Mouse (Mus musculus): Measurements from ENCODE around the gene Rnf123. TPM values are rescaled to one million over a fixed set of nuclear protein-coding genes. Genes with fewer than 3 reads are reported as not detected.

Rnf123 gene
- 10 to 100 TPM; 84.9 to 86.8 TPM for total RNA-seq (2021)
- long read RNA-seq, experiment 1, full-length matches to known transcripts = 17 of 69 reads
- long read RNA-seq, experiment 1, partial matches to known transcripts = 17 of 69 reads
- long read RNA-seq, experiment 1, other reads (novel, unspliced or antisense) = 35 of 69 reads
- long read RNA-seq, experiment 2, full-length matches to known transcripts = 17 of 63 reads
- long read RNA-seq, experiment 2, partial matches to known transcripts = 15 of 63 reads
- long read RNA-seq, experiment 2, other reads (novel, unspliced or antisense) = 31 of 63 reads

GRCm38 (mm10) chr9:108082988-108083431, at the start of gene Rnf123:
Rnf123 (minus strand) TSS chr9:108083346.
- DNase-seq (ENCODE audit: low spot score in 2 of 2) = no peak

- DNase-seq (ENCODE audit: low spot score in 2 of 2) = no peak
Measured at GRCm38 (mm10) chr9:108132373-108132772, 49.2 kb upstream of the Rnf123 start.

GRCm38 (mm10) chr9:108131502-108131901, 48.4 kb upstream of the Rnf123 start:
- no peak for DNase-seq (ENCODE audit: low spot score in 2 of 2)

- no peak for DNase-seq (ENCODE audit: low spot score in 2 of 2)
Measured at GRCm38 (mm10) chr9:108129042-108129948, 46.1 kb upstream of the Rnf123 start.

GRCm38 (mm10) chr9:108128248-108128647, 45.1 kb upstream of the Rnf123 start:
- no peak for DNase-seq (ENCODE audit: low spot score in 2 of 2)

- DNase-seq (ENCODE audit: low spot score in 2 of 2) = no peak
Measured at GRCm38 (mm10) chr9:108126436-108127180, 43.5 kb upstream of the Rnf123 start.

GRCm38 (mm10) chr9:108125731-108126130, 42.6 kb upstream of the Rnf123 start:
- DNase-seq (ENCODE audit: low spot score in 2 of 2) = no peak

- DNase-seq (ENCODE audit: low spot score in 2 of 2) = no peak
Measured at GRCm38 (mm10) chr9:108123916-108124315, 40.8 kb upstream of the Rnf123 start.

GRCm38 (mm10) chr9:108121170-108121969, 38.2 kb upstream of the Rnf123 start:
- DNase-seq (ENCODE audit: low spot score in 2 of 2) = no peak

- DNase-seq (ENCODE audit: low spot score in 2 of 2) = no peak
Measured at GRCm38 (mm10) chr9:108120671-108121070, 37.5 kb upstream of the Rnf123 start.

- DNase-seq (ENCODE audit: low spot score in 2 of 2) = no peak
Measured at GRCm38 (mm10) chr9:108119891-108120411, 36.8 kb upstream of the Rnf123 start.

GRCm38 (mm10) chr9:108117143-108117542, 34.0 kb upstream of the Rnf123 start:
- no peak for DNase-seq (ENCODE audit: low spot score in 2 of 2)

- no peak for DNase-seq (ENCODE audit: low spot score in 2 of 2)
Measured at GRCm38 (mm10) chr9:108115290-108116077, 32.3 kb upstream of the Rnf123 start.

GRCm38 (mm10) chr9:108112719-108113340, 29.7 kb upstream of the Rnf123 start:
- no peak for DNase-seq (ENCODE audit: low spot score in 2 of 2)

- no peak for DNase-seq (ENCODE audit: low spot score in 2 of 2)
Measured at GRCm38 (mm10) chr9:108111593-108112121, 28.5 kb upstream of the Rnf123 start.

- DNase-seq (ENCODE audit: low spot score in 2 of 2) = no peak
Measured at GRCm38 (mm10) chr9:108111101-108111592, 28.0 kb upstream of the Rnf123 start.

GRCm38 (mm10) chr9:108110160-108110559, 27.0 kb upstream of the Rnf123 start:
- DNase-seq (ENCODE audit: low spot score in 2 of 2) = no peak

GRCm38 (mm10) chr9:108107867-108108266, 24.7 kb upstream of the Rnf123 start:
- DNase-seq (ENCODE audit: low spot score in 2 of 2) = no peak

- no peak for DNase-seq (ENCODE audit: low spot score in 2 of 2)
Measured at GRCm38 (mm10) chr9:108106090-108106489, 22.9 kb upstream of the Rnf123 start.
